Comparison of ENCODE assay signal across 9 mouse cellular contexts in the genomic region with DNA sequence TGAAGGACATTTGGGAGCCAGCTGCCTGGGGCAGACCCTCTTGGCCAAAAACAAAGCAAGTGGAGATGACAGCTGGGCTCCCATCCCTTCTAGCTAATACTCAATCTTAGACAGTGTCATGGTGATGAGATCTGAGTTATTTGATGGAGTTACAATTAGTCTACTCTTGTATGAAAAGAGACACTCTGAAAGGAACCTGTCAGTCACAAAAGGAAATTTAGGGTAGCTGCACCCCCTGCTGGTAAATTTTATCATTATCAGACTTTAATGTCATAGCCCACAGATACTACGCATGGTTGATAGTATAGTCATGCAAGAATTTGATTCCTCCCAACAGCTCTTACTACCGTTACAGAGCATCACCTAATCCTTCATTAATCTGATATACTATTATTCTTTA.
DNase-seq lines count a peak whose midpoint lies in the region; ATAC-seq lines count a peak whose summit lies in the region.
"Had no signal": no experiment of that assay in that cellular context is flagged by ENCODE, and none has a peak within 500 bp of the region (broad histone marks: within the 10 kb centered on the region; RNA-seq: fewer than 3 reads in every experiment).

No protein-coding gene starts in this region.

- H3K9me3 ChIP-seq in kidney, embryonic 15.5 days (replicated peaks): no peaks in the 10 kb centered on the region
- H3K9me3 ChIP-seq: embryonic facial prominence, embryonic 13.5 days had no signal

- no peaks in the 10 kb centered on the region for H3K36me3 ChIP-seq in kidney, embryonic 15.5 days
- H3K36me3 ChIP-seq: embryonic facial prominence, embryonic 13.5 days had no signal

- H3K27ac ChIP-seq in kidney, embryonic 15.5 days: no peak overlapping the region
- H3K27ac ChIP-seq: embryonic facial prominence, embryonic 13.5 days had no signal

- no peak overlapping the region for H3K4me2 ChIP-seq in kidney, embryonic 15.5 days
- H3K4me2 ChIP-seq: embryonic facial prominence, embryonic 13.5 days had no signal

- WGBS in kidney, embryonic 15.5 days: 81% methylated on average over 2 of the region's 2 CpGs

- H3K4me1 ChIP-seq in kidney, embryonic 15.5 days: no peaks in the 10 kb centered on the region

- no peak overlapping the region for H3K9ac ChIP-seq in kidney, embryonic 15.5 days
- H3K9ac ChIP-seq: embryonic facial prominence, embryonic 13.5 days had no signal

- no peak for ATAC-seq in CD4-positive, CD25-positive, alpha-beta regulatory T cell, adult 4 months
- ATAC-seq in kidney, embryonic 15.5 days (replicated peaks; ENCODE audit: low FRiP score): no peak

- no peaks in the 10 kb centered on the region for H3K27me3 ChIP-seq in kidney, embryonic 15.5 days
- H3K27me3 ChIP-seq: embryonic facial prominence, embryonic 13.5 days had no signal

- DNase-seq in CD4-positive, CD25-positive, alpha-beta regulatory T cell, adult 2 months (ENCODE audit: low read depth, low spot score): peak; percentile 41
- peak; percentile 67 for DNase-seq in kidney, adult 9 months
- DNase-seq in ES-CJ7 (ENCODE audit: low read depth, low spot score): peak; percentile 5
- DNase-seq in forelimb bud, embryonic 11.5 days (ENCODE audit: low read depth, low spot score): peak; percentile 25
- DNase-seq in lung, postnatal 10 days: peak; percentile 68
- DNase-seq in spleen, postnatal 14 days (ENCODE audit: low spot score in 2 of 2): no peak

- H3K4me3 ChIP-seq in kidney, embryonic 15.5 days (replicated peaks): no peak overlapping the region
- H3K4me3 ChIP-seq: embryonic facial prominence, embryonic 13.5 days had no signal

Comparison
In these comparisons a context has a peak if more than half of its experiments do, and no peak if none do; other contexts are left out.
1. DNase-seq: peak in CD4-positive, CD25-positive, alpha-beta regulatory T cell, adult 2 months (single experiment), kidney, adult 9 months (single experiment), ES-CJ7 (single experiment), forelimb bud, embryonic 11.5 days (single experiment) and lung, postnatal 10 days (single experiment); none in spleen, postnatal 14 days (0 of 2).